Comparison of ENCODE assay signal across 22 mouse cellular contexts in the genomic region with DNA sequence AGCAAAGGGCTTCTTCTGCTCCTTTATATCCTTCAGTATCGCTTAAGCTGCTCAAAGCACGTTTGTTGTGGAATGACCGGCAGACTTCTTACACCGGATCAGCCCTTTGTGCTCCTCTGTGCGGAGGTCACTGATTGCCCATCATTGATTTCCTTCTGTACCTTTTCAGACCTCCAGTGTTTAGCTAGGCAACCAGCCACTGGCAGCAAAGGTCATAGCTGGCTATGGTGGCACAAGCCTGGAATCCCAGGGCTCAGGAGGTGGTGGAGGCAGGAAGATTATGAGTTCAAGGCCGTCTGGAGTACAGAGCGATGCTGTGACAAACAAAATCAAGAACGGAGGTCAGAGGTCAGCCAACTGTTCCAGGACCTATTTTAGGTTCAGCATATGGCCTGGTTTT. TPM values are rescaled to one million over a fixed set of nuclear protein-coding genes. Genes with fewer than 3 reads are reported as not detected.
"Had no signal": no experiment of that assay in that cellular context is flagged by ENCODE, and none has a peak within 500 bp of the region (broad histone marks: within the 10 kb centered on the region; RNA-seq: fewer than 3 reads in every experiment).

No protein-coding gene starts in this region.

- H3K27me3 ChIP-seq: limb, embryonic 13.5 days; liver, embryonic 13.5 days; lung, embryonic 15.5 days; neural tube, embryonic 12.5 days; neural tube, embryonic 15.5 days had no signal

- H3K9ac ChIP-seq: limb, embryonic 13.5 days; liver, embryonic 13.5 days; lung, embryonic 15.5 days; midbrain, embryonic 12.5 days; midbrain, embryonic 15.5 days; neural tube, embryonic 12.5 days; neural tube, embryonic 15.5 days had no signal

- H3K4me3 ChIP-seq: layer of hippocampus, adult 2 months; limb, embryonic 10.5 days; limb, embryonic 13.5 days; liver, embryonic 13.5 days; lung, embryonic 15.5 days; midbrain, embryonic 12.5 days; midbrain, embryonic 15.5 days; neural tube, embryonic 12.5 days; neural tube, embryonic 15.5 days had no signal

- DNase-seq: kidney, postnatal 25 days; layer of hippocampus, adult 9-11 months; liver, embryonic 13.5 days; lung, adult 18-20 months; lung, postnatal 14 days; right cerebral cortex, adult 18-20 months; right cerebral cortex, postnatal 14 days; right cerebral cortex, postnatal 4 days; thymus, adult 2 months; thymus, postnatal 14 days; thymus, postnatal 4 days had no signal

- H3K27ac ChIP-seq: kidney, postnatal 0 days; layer of hippocampus, adult 2 months; limb, embryonic 10.5 days; limb, embryonic 13.5 days; liver, embryonic 13.5 days; macrophage; midbrain, embryonic 12.5 days; midbrain, embryonic 15.5 days; neural tube, embryonic 12.5 days; neural tube, embryonic 15.5 days; stomach, postnatal 0 days had no signal

- H3K4me1 ChIP-seq: midbrain, embryonic 12.5 days; midbrain, embryonic 15.5 days; neural tube, embryonic 12.5 days; neural tube, embryonic 15.5 days had no signal

- H3K36me3 ChIP-seq: limb, embryonic 10.5 days; limb, embryonic 13.5 days; liver, embryonic 13.5 days; lung, embryonic 15.5 days; midbrain, embryonic 12.5 days; midbrain, embryonic 15.5 days; neural tube, embryonic 12.5 days; neural tube, embryonic 15.5 days had no signal

- ATAC-seq: midbrain, embryonic 15.5 days had no signal

- H3K4me2 ChIP-seq: limb, embryonic 13.5 days; liver, embryonic 13.5 days; lung, embryonic 15.5 days; midbrain, embryonic 12.5 days; midbrain, embryonic 15.5 days; neural tube, embryonic 12.5 days; neural tube, embryonic 15.5 days had no signal

- H3K9me3 ChIP-seq: limb, embryonic 10.5 days; liver, embryonic 13.5 days; midbrain, embryonic 15.5 days; neural tube, embryonic 12.5 days; neural tube, embryonic 15.5 days had no signal

RNA-seq across cellular contexts. Expression of a gene that starts 17.0 kb away (rescaled TPM):
- polyA plus RNA-seq: limb, embryonic 10.5 days; midbrain, embryonic 12.5 days had no signal
